Mouse (Mus musculus) hindbrain, embryonic 16.5 days (tissue): ENCODE data around the gene Tchp. TPM values are rescaled to one million over a fixed set of nuclear protein-coding genes. Genes with fewer than 3 reads are reported as not detected.

Experiments used
- ATAC-seq: fragments of 200-750 bp; cut with Nextera tagmentation; 2 replicates; pipeline ENCODE4 v1.8.0; 2017; ENCODE audit warnings: moderate TSS enrichment, moderate library complexity
- H3K27ac ChIP-seq: fragments of 300-500 bp; sonication (generic); 2 replicates; pipeline ENCODE4 v1.5.1; 2014; ENCODE audit warnings: low read depth, mild to moderate bottlenecking, control low read depth, low read length, moderate library complexity
- H3K27me3 ChIP-seq: fragments of 300-500 bp; sonication (generic); replicated peaks from 2 replicates; pipeline ENCODE4 v1.6.1; 2014; ENCODE audit warnings: low read length; ENCODE audit not compliant: control insufficient read depth, insufficient read depth
- H3K36me3 ChIP-seq: fragments of 300-500 bp; sonication (generic); 2 replicates; pipeline ENCODE4 v1.6.1; 2014; ENCODE audit warnings: mild to moderate bottlenecking, low read length, moderate library complexity, mixed read lengths; ENCODE audit not compliant: control insufficient read depth, insufficient read depth
- H3K4me1 ChIP-seq: fragments of 300-500 bp; sonication (generic); 2 replicates; pipeline ENCODE4 v1.6.1; 2014; ENCODE audit warnings: low read depth, low read length; ENCODE audit not compliant: control insufficient read depth, insufficient read depth
- H3K4me2 ChIP-seq: fragments of 300-500 bp; sonication (generic); 2 replicates; pipeline ENCODE4 v1.6.1; 2014; ENCODE audit warnings: mild to moderate bottlenecking, low read length, control low read depth, moderate library complexity
- H3K4me3 ChIP-seq: fragments of 300-500 bp; sonication (generic); 2 replicates; pipeline ENCODE4 v1.5.1; 2014; ENCODE audit warnings: mild to moderate bottlenecking, low read length, control low read depth, moderate library complexity
- H3K9ac ChIP-seq: fragments of 300-500 bp; sonication (generic); 2 replicates; pipeline ENCODE4 v1.6.1; 2014; ENCODE audit warnings: low read depth, mild to moderate bottlenecking, control low read depth, low read length, moderate library complexity
- H3K9me3 ChIP-seq: fragments of 300-500 bp; sonication (generic); 2 replicates; pipeline ENCODE4 v1.6.1; 2014; ENCODE audit warnings: mild to moderate bottlenecking, low read length, moderate library complexity; ENCODE audit not compliant: control insufficient read depth
- WGBS: fragments of 180-500 bp; shearing (Covaris S2); extraction: QIAGEN DNeasy Blood & Tissue Kit; methylation state at CpG from one replicate; pipeline ENCODE4 v1.1.7; 2014; 5-methylcytosine and 5-hydroxymethylcytosine counted together
- polyA plus RNA-seq: library from polyadenylated mRNA; unstranded; fragments of >200 nt; fragmentation: Nextera tagmentation; extraction: Ambion mirVana; gene quantifications from 2 replicates; pipeline ENCODE4 v1.2.1, GENCODE M21; 2015

Tchp gene
- polyA plus RNA-seq, 1 experiment from 2014 or later: 16.9 TPM

DNA sequence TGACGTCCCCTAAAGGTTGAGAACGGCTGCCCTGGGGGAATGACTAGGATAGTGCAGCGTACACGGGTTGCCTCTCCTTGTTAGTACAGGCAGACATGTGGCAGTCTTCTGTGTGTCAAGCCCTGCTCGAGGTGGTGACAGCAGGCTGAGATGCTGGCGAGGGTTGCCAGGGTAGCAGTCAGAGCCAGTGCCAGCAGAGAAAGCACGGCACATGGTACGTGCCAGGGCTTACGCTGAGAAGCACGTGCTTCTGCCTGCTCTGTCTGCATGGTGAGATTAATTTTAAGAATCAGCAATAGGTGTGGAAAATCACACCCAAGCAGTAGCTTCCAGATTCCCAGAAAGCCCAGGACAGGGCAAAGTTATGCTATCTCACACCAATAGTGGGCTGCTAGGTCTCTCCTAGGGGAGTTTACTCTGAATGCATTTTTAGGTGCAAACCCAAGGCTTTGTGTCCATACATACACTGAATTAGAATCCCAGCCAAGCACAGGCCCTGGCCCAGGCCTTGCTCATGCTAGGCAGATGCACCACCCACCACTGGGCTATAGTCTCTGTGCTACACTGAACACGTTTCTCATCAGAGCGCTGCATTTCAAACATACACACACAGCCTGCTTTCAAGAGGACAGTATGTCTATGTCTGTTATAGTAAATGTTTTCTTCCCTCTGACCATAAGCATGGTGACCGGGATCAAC, 35.6 kb downstream of the Tchp start:
- Histone ChIP-seq H3K9ac (no peak overlapping the region), H3K4me2 (no peak overlapping the region), H3K27me3 (no peaks in the 10 kb centered on the region), H3K4me1 (no peaks in the 10 kb centered on the region), H3K27ac (0 out of 2 replicates have a peak overlapping the region, but pooled peaks have one; percentile 24), H3K9me3 (no peaks in the 10 kb centered on the region), H3K4me3 (no peak overlapping the region), H3K36me3 (peaks cover 52% of the 10 kb centered on the region)
- 70% methylated on average over 13 of the region's 13 CpGs for WGBS
- peak; percentile 58 for ATAC-seq

DNA sequence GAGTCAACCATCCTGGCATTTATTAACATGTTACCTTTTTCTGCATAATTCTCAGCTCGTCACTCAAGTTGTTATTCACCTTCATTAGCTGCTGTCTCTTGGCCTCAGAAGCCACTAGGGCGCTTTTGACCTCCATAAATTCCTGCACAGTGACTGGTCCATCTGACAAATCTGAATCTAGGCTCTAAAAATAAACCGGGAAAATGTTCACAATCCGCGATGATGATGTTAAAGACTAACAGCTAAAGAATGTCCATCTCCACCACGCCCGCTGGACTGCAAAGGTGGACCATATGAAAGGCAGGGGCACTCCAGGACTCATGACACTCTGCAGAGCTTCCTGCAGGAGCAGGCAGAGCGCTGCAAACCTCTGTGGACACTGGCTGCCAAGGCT, 36.1 kb downstream of the Tchp start:
- Histone ChIP-seq H3K4me3 (no peak overlapping the region), H3K9me3 (no peaks in the 10 kb centered on the region), H3K27ac (no peak overlapping the region), H3K36me3 (peaks cover 50% of the 10 kb centered on the region), H3K27me3 (no peaks in the 10 kb centered on the region), H3K9ac (no peak overlapping the region; the same call in 1 of the 2 replicates), H3K4me1 (no peaks in the 10 kb centered on the region), H3K4me2 (no peak overlapping the region)
- no peak for ATAC-seq
- 96% methylated on average over 8 of the region's 8 CpGs for WGBS

DNA sequence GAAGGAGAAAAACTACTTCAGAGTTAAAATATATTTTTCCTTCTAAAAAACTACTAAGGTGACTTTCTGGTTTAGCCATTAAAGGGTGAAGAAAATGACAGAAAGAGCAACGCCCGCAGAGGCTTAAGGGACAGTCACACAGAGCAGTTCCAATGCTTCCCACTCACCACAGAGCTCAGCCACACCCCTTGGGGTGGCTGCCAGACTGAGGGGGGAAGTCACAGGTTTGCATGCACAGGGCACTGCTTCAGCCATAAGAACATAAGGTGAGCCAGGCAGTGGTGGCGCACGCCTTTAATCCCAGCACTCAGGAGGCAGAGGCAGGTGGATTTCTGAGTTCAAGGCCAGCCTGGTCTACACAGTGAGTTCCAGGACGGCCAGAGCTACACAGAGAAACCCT, 38.0 kb downstream of the Tchp start:
- no peaks in the 10 kb centered on the region for H3K4me1 ChIP-seq
- no peak overlapping the region for H3K4me2 ChIP-seq
- no peak overlapping the region for H3K4me3 ChIP-seq
- H3K9ac ChIP-seq: no peak overlapping the region
- peaks cover 43% of the 10 kb centered on the region for H3K36me3 ChIP-seq
- no peak for ATAC-seq
- H3K9me3 ChIP-seq: no peaks in the 10 kb centered on the region
- no peaks in the 10 kb centered on the region for H3K27me3 ChIP-seq
- H3K27ac ChIP-seq: no peak overlapping the region
- 88% methylated on average over 5 of the region's 5 CpGs for WGBS

- Histone ChIP-seq H3K36me3 (peaks cover 47% of the 10 kb centered on the region), H3K4me3 (no peak overlapping the region), H3K27ac (no peak overlapping the region), H3K9me3 (no peaks in the 10 kb centered on the region), H3K9ac (no peak overlapping the region), H3K4me1 (no peaks in the 10 kb centered on the region), H3K4me2 (no peak overlapping the region), H3K27me3 (no peaks in the 10 kb centered on the region)
- no peak for ATAC-seq
- WGBS: 83% methylated on average over 4 of the region's 4 CpGs
Observed at GRCm38 (mm10) chr5:114746886-114747285, 39.3 kb downstream of the Tchp start.

DNA sequence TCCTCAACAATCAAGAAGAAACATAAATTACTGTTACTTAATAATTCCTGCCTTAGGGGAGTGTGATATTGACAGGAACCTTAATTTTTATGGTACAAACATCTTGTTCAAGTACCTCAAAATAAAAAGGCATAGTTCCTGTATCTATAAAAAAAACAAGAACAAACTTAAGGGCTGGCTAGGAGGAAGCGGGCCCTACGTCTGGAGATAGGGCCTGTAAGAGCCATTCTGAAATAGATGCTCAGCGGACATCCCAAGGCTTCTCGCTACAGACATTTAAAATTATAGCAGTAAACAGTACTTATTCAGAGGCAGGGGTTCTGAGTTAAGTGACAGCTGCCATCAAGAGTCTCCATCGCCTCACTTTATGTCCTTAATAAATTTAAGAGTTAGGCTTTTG, 40.0 kb downstream of the Tchp start:
- H3K9me3 ChIP-seq: no peaks in the 10 kb centered on the region
- no peak for ATAC-seq
- H3K36me3 ChIP-seq: peaks cover 48% of the 10 kb centered on the region
- no peaks in the 10 kb centered on the region for H3K4me1 ChIP-seq
- no peak overlapping the region for H3K9ac ChIP-seq
- WGBS: 96% methylated on average over 5 of the region's 5 CpGs
- H3K4me2 ChIP-seq: no peak overlapping the region
- H3K27ac ChIP-seq: no peak overlapping the region
- no peaks in the 10 kb centered on the region for H3K27me3 ChIP-seq
- no peak overlapping the region for H3K4me3 ChIP-seq

DNA sequence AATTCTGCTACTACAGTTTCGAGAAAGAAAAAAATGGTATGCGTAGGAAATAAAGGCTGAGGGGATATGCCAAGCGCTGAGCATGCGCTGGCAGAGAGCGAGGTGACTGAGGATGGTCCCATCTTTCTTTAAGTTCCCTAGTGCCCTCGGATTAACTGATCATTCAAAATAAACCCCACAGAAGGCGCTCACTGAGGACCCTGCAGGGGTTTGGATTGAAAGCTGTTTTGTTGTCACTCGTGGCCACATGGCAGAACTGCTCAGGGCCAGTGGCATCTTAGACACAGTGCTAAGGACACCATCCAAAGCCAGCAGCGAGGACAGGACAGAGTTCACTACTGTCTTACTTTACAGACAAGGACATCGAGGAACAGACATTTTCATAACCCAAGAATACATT, 42.8 kb downstream of the Tchp start:
- ATAC-seq: no peak
- Histone ChIP-seq H3K4me2 (no peak overlapping the region), H3K27ac (no peak overlapping the region), H3K27me3 (no peaks in the 10 kb centered on the region), H3K4me1 (no peaks in the 10 kb centered on the region), H3K9me3 (no peaks in the 10 kb centered on the region), H3K4me3 (no peak overlapping the region), H3K9ac (no peak overlapping the region), H3K36me3 (peaks cover 33% of the 10 kb centered on the region)
- WGBS: 88% methylated on average over 10 of the region's 10 CpGs

GRCm38 (mm10) chr5:114752397-114752796, 44.8 kb downstream of the Tchp start:
- Histone ChIP-seq H3K36me3 (peaks cover 35% of the 10 kb centered on the region), H3K4me3 (no peak overlapping the region), H3K27ac (no peak overlapping the region), H3K9ac (no peak overlapping the region), H3K4me2 (no peak overlapping the region), H3K27me3 (no peaks in the 10 kb centered on the region), H3K4me1 (no peaks in the 10 kb centered on the region), H3K9me3 (no peaks in the 10 kb centered on the region)
- WGBS: 88% methylated on average over 10 of the region's 10 CpGs
- no peak for ATAC-seq

DNA sequence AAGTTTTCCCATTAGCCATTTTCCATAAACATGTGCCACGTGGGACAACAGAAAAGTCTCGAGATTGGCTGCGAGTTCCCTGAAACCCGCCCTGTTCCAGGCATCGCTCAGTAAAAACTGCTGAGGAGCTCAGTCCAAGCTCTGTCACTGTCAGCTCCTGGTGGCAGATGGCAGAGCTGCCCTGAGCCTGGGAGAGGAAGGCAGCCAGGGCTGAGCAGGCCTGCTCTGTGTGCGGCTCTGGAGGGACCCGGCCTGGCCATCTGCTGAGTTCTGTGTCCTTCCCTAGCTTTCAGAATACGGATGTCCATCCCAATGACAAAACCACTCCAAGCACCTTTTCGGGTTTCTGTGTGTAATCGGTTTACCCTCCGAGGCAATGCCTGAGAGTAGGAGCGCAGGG, 45.8 kb downstream of the Tchp start:
- H3K4me3 ChIP-seq: no peak overlapping the region
- ATAC-seq: peak; percentile 85
- no peak overlapping the region for H3K4me2 ChIP-seq
- H3K27ac ChIP-seq: peak overlapping the region; percentile 53
- no peaks in the 10 kb centered on the region for H3K4me1 ChIP-seq
- H3K9ac ChIP-seq: no peak overlapping the region
- no peaks in the 10 kb centered on the region for H3K27me3 ChIP-seq
- WGBS: 74% methylated on average over 12 of the region's 12 CpGs
- peaks cover 32% of the 10 kb centered on the region for H3K36me3 ChIP-seq
- H3K9me3 ChIP-seq: no peaks in the 10 kb centered on the region

DNA sequence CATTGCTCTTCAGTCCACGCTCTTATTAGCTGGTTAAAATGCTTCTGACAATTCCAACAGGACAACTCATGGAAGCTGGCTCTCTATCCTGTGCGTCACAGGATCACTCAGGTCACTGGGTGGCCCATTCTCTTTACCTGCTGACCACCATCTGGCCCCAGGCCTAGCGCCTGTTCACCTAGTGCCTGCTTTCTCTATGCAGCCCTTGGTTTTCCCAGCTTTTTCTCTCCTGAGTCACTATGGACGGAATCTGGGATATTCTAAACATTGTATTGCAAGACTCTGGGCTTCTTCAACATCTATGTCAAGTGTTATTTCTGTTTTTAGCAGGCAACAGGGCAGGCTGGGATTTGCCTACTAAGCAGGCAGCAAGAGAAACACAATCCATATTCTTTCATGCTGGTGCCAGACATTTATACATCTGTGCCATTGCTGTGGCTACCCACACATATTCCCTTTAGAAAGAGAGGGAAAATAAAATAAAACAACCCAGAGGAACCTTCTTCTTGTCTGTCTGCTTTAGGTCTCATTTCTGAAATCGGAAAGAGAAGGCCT, 52.1 kb downstream of the Tchp start:
- H3K9me3 ChIP-seq: no peaks in the 10 kb centered on the region
- H3K36me3 ChIP-seq: peaks cover 27% of the 10 kb centered on the region
- WGBS: 95% methylated on average over 5 of the region's 5 CpGs
- H3K27me3 ChIP-seq: no peaks in the 10 kb centered on the region
- ATAC-seq: no peak
- no peak overlapping the region for H3K27ac ChIP-seq
- no peak overlapping the region for H3K4me2 ChIP-seq
- no peak overlapping the region for H3K9ac ChIP-seq
- H3K4me1 ChIP-seq: no peaks in the 10 kb centered on the region
- H3K4me3 ChIP-seq: no peak overlapping the region
